Mouse (Mus musculus) heart, embryonic 15.5 days (tissue): ENCODE results near the gene Tcf21. TPM values are rescaled to one million over a fixed set of nuclear protein-coding genes. Genes with fewer than 3 reads are reported as not detected.
A peak's percentile ranks its signal among the peaks of the same experiment; 100 is the strongest.

Experiments used
- ATAC-seq: fragments of 200-750 bp; cut with Nextera tagmentation; replicated peaks from 2 replicates; pipeline ENCODE4 v1.8.0; 2017; ENCODE audit warnings: low read depth, moderate TSS enrichment; ENCODE audit not compliant: insufficient number of reproducible peaks, insufficient read depth, low FRiP score
- H3K27ac ChIP-seq: fragments of 300-500 bp; sonication (generic); 2 replicates; pipeline ENCODE4 v1.5.1; 2015; ENCODE audit warnings: mild to moderate bottlenecking, inconsistent platforms
- H3K27me3 ChIP-seq: fragments of 300-500 bp; sonication (generic); 2 replicates; pipeline ENCODE4 v1.6.1; 2015; ENCODE audit warnings: inconsistent platforms
- H3K36me3 ChIP-seq: fragments of 300-500 bp; sonication (generic); 2 replicates; pipeline ENCODE4 v1.6.1; 2015; ENCODE audit warnings: mild to moderate bottlenecking, inconsistent platforms
- H3K4me1 ChIP-seq: fragments of 300-500 bp; sonication (generic); replicated peaks from 2 replicates; pipeline ENCODE4 v1.6.1; 2015; ENCODE audit warnings: inconsistent platforms
- H3K4me2 ChIP-seq: fragments of 300-500 bp; sonication (generic); 2 replicates; pipeline ENCODE4 v1.6.1; 2015; ENCODE audit warnings: inconsistent platforms, mild to moderate bottlenecking, moderate library complexity
- H3K4me3 ChIP-seq: fragments of 300-500 bp; sonication (generic); 2 replicates; pipeline ENCODE4 v1.5.1; 2015; ENCODE audit warnings: mild to moderate bottlenecking, inconsistent platforms
- H3K9ac ChIP-seq: fragments of 300-500 bp; sonication (generic); 2 replicates; pipeline ENCODE4 v1.6.1; 2015; ENCODE audit warnings: mild to moderate bottlenecking, inconsistent platforms
- H3K9me3 ChIP-seq: fragments of 300-500 bp; sonication (generic); replicated peaks from 2 replicates; pipeline ENCODE4 v1.6.1; 2016; ENCODE audit warnings: inconsistent platforms
- WGBS: fragments of 180-500 bp; shearing (Covaris S2); methylation state at CpG from one replicate; pipeline ENCODE4 v1.1.7; 2015; ENCODE audit warnings: mixed read lengths; 5-methylcytosine and 5-hydroxymethylcytosine counted together
- polyA plus RNA-seq: library from polyadenylated mRNA; unstranded; fragments of >200 nt; fragmentation: Nextera tagmentation; extraction: Ambion mirVana; gene quantifications from 2 replicates; pipeline ENCODE4 v1.2.1, GENCODE M21; 2015

Tcf21 gene
- polyA plus RNA-seq, 1 experiment from 2014 or later: 57.9 TPM

DNA sequence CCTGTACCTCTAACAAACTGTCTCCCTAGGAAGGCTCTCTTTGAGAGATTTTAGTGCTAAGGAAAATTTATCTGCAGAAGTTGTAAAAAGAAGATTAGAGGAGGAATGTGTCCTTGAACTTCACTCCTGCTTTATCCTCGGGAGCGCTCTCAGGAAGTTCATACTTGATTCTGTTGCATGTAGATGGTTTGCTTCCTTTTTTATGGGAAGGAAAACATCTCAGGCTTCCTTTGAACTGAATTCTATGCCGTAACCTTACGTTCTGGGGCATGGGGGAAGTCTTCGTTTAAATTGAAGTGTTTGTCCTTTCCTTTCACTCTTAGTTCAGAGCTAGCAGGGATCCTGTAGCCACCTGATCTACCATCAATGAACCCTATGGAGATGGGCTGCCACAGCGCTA is 2.9 kb upstream of the Tcf21 start:
- no peak overlapping the region for H3K9ac ChIP-seq
- H3K9me3 ChIP-seq: no peaks in the 10 kb centered on the region
- ATAC-seq: no peak
- H3K4me3 ChIP-seq: no peak overlapping the region
- H3K4me2 ChIP-seq: no peak overlapping the region
- H3K4me1 ChIP-seq: peaks cover 12% of the 10 kb centered on the region
- no peak overlapping the region for H3K27ac ChIP-seq
- 28% methylated on average over 6 of the region's 6 CpGs for WGBS
- H3K27me3 ChIP-seq: peaks cover 49% of the 10 kb centered on the region
- no peaks in the 10 kb centered on the region for H3K36me3 ChIP-seq

DNA sequence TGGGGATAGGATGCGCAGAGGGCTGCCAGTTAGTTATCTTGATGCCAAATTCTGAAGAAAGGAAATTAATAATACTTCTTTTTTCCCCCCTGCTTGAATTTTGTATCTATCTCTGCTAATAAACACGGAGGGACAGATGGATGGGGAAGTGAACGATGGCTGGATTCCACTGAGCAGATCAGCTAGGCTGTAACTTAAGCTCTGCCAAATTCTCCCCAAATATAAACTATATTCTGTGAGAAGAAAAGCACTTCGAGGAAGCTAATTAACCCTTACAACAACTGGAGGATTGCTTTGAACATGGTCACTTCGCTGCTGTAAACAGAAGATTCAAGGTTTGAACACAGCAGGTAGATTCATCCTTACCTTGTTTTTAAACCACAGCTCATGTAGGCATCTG is 2.5 kb upstream of the Tcf21 start:
- Histone ChIP-seq H3K36me3 (no peaks in the 10 kb centered on the region), H3K4me1 (peaks cover 12% of the 10 kb centered on the region), H3K4me2 (no peak overlapping the region), H3K27ac (no peak overlapping the region), H3K9me3 (no peaks in the 10 kb centered on the region), H3K27me3 (peaks cover 53% of the 10 kb centered on the region), H3K9ac (no peak overlapping the region), H3K4me3 (no peak overlapping the region)
- no peak for ATAC-seq
- 25% methylated on average over 5 of the region's 5 CpGs for WGBS

DNA sequence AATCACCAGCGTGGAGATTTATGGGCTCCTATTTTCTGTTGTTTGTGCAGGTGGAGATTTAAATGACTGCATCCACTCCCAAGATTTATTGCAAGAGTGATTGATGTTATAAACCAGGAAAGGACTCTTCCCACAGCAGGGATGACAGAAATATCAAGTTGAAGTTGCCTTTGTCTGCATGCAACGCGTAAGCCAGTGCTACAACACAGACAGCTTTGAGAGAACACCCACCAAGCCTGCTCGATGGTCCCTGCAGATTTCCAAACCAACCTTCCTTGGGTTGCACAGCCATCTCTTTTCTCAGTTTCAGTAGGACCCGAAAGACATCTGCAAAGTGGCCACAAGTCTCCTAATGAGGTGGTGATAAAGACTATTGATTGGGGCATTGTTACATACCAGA is 1.7 kb upstream of the Tcf21 start:
- ATAC-seq: no peak
- H3K27ac ChIP-seq: no peak overlapping the region

DNA sequence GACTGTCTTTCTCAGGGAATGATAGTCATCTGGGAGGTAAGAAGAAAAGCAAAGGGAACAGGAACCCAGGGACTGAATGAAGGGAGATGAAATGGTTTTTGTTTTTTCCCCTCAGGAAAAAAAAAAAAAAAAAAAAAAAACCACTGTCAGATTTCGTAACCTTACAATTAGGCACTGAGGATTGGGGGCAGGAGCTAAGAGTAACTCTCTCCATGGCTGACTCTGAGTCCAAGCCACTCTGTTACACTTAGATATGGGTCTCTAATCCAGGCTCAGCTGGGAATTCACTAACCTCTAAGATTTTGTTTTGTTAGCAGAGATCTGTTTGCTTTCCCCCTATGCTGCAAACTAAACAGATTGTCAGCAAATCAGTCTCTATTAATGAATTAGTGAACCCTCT is 1.3 kb upstream of the Tcf21 start:
- ATAC-seq: no peak
- Histone ChIP-seq H3K27ac (no peak overlapping the region), H3K9me3 (no peaks in the 10 kb centered on the region), H3K9ac (no peak overlapping the region), H3K27me3 (peaks cover 58% of the 10 kb centered on the region), H3K4me2 (no peak overlapping the region), H3K36me3 (no peaks in the 10 kb centered on the region), H3K4me3 (no peak overlapping the region), H3K4me1 (peaks cover 16% of the 10 kb centered on the region)
- WGBS: 60% methylated on average over 1 of the region's 1 CpGs

More for the DNA sequence above, 1.7 kb upstream of the Tcf21 start:
- no peaks in the 10 kb centered on the region for H3K9me3 ChIP-seq
- no peak overlapping the region for H3K4me2 ChIP-seq
- WGBS: 34% methylated on average over 5 of the region's 5 CpGs
- H3K9ac ChIP-seq: no peak overlapping the region
- H3K36me3 ChIP-seq: no peaks in the 10 kb centered on the region
- no peak overlapping the region for H3K4me3 ChIP-seq
- peaks cover 12% of the 10 kb centered on the region for H3K4me1 ChIP-seq
- H3K27me3 ChIP-seq: peaks cover 55% of the 10 kb centered on the region

DNA sequence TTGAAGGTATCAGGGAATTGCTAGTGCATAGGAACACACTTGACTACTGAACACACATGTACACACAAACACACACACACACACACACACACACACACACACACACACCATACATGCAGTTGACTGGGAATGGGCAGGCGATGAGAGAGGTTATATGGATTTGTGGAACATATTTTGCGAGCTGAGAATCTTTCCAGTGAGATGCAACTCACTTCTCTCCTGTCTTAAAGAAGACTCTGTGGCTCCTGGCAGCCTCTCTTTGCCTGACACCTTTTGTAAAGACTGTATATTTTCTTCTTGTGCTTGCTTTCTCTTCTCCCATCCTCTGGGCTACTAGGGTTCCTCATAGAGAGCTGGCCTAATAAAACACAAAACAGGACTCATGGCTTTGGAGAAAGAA is 867 bp upstream of the Tcf21 start:
- no peaks in the 10 kb centered on the region for H3K36me3 ChIP-seq

DNA sequence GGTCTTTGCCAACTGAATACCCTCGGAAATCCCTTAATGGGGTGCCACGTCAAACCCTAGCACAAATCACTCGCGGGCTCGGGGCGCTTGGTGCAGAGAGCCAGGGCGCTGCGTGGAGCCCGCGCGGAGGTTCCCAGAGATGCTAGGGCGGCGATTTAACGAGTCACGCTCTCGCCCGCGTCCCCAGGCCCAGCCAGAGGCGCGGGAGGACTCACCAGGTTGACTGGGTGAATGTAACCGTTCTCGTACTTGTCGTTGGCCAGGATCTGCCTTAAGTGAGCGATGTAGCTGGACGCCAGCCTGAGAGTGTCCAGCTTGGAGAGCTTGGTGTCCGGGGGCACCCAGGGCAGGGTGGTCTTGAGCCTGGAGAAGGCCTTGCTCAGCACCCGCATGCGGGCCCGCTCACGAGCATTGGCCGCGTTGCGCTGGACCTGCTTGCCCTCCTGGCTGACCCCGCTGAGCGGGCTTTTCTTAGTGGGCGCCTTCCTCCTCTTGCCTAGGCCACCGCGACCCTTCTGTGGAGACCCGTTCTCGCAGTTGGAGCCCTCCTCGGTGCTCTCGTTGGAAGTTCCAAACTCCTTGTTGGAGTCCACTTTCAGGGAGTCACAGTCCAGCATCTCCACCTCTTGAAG is 619 bp downstream of the Tcf21 start:
- peaks cover 76% of the 10 kb centered on the region for H3K27me3 ChIP-seq
- H3K4me1 ChIP-seq: peaks cover 20% of the 10 kb centered on the region
- ATAC-seq: no peak
- peak overlapping the region; percentile 56 for H3K4me2 ChIP-seq
- WGBS: 1% methylated on average over 42 of the region's 42 CpGs
- peak overlapping the region; percentile 60 for H3K9ac ChIP-seq
- peak overlapping the region; percentile 50 for H3K4me3 ChIP-seq
- H3K9me3 ChIP-seq: no peaks in the 10 kb centered on the region
- H3K36me3 ChIP-seq: no peaks in the 10 kb centered on the region
- peak overlapping the region; percentile 83 for H3K27ac ChIP-seq

More for the DNA sequence above, 867 bp upstream of the Tcf21 start:
- Histone ChIP-seq H3K27ac (no peak overlapping the region), H3K4me1 (peaks cover 20% of the 10 kb centered on the region), H3K9ac (no peak overlapping the region), H3K27me3 (peaks cover 62% of the 10 kb centered on the region), H3K9me3 (no peaks in the 10 kb centered on the region), H3K4me2 (no peak overlapping the region), H3K4me3 (no peak overlapping the region)
- no peak for ATAC-seq
- 68% methylated on average over 2 of the region's 2 CpGs for WGBS

DNA sequence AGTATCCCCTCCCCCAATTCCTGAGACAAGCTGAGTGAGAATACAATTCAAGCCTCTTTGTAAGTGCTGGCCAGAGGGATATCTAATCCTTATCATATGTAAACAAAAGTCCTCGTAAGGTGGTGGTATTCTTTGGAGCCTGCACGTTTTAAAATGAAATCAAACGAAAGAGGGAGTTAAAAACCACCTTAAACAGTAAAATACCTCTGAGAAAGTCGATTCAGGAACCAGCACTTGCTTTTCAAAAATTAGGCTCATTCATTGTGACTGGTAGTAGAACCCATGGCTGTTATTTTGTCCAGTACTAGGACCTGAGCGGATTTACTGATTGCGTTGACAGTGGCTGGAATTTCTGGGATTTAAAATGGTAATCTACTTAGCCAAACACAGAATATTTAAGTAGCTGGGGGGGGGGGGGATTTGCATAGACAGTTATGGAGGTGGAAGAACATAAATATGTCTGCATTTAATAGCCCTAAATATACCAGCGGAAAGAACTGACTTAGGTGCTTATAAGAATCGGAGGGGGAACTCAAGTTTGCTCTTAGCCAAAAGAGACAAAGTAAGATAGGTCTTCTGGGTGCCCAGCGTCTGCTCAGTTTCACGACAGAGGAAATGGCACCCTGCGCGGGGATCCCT is 1.3 kb downstream of the Tcf21 start:
- H3K27me3 ChIP-seq: peaks cover 77% of the 10 kb centered on the region
- H3K9ac ChIP-seq: peak overlapping the region; percentile 60
- H3K36me3 ChIP-seq: no peaks in the 10 kb centered on the region
- H3K4me3 ChIP-seq: peak overlapping the region; percentile 50
- peaks cover 22% of the 10 kb centered on the region for H3K4me1 ChIP-seq
- peak overlapping the region; percentile 83 for H3K27ac ChIP-seq
- H3K9me3 ChIP-seq: no peaks in the 10 kb centered on the region
- WGBS: 4% methylated on average over 12 of the region's 12 CpGs
- H3K4me2 ChIP-seq: peak overlapping the region; percentile 56
- ATAC-seq: no peak

DNA sequence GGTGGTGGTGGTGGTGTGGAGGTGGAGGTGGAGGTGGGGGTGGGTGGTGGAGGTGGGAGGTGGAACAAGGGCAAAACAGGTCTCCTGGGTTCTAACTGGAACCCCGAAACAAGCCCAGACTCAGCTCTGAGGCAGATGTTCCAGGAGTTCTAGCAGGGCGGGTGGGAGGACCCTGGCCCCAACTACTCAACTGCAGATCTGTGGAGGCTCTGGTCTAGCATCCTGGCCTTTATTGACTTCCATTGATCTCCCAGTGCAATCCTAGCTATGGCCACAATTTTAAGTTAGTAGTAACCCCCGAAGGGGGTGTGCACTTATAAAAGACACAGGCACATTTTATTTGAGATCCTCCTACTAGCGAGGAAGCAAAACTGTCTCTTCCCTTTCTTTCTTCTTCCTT is 2.0 kb downstream of the Tcf21 start:
- peak overlapping the region; percentile 25; the same call in 1 of the 2 replicates for H3K4me2 ChIP-seq
- H3K4me1 ChIP-seq: peaks cover 28% of the 10 kb centered on the region
- no peak overlapping the region; the same call in 1 of the 2 replicates for H3K9ac ChIP-seq
- peaks cover 78% of the 10 kb centered on the region for H3K27me3 ChIP-seq
- ATAC-seq: no peak
- no peaks in the 10 kb centered on the region for H3K9me3 ChIP-seq
- H3K27ac ChIP-seq: peak overlapping the region; percentile 43
- no peaks in the 10 kb centered on the region for H3K36me3 ChIP-seq
- 16% methylated on average over 4 of the region's 4 CpGs for WGBS
- peak overlapping the region; percentile 37 for H3K4me3 ChIP-seq

DNA sequence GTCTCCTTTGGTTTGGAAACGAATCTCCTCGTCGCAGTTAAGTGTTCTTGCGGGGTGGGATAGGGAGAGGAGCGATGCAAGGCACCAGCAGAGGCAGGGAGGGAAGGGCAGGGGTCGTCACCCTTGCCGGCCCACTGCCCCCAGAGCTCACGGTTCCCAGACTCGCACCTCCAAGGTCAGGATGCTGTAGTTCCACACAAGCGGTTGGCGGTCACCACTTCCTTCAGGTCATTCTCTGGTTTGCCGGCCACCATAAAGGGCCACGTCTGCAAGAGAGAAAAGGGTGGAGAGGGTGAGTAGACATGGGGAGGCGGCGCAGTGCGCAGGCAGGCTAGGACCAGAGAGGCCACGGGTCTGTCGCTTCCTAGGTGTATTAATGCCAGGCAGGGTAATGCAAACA is 2.4 kb downstream of the Tcf21 start:
- 5% methylated on average over 18 of the region's 18 CpGs for WGBS
- Histone ChIP-seq H3K9ac (no peak overlapping the region; the same call in 1 of the 2 replicates), H3K9me3 (no peaks in the 10 kb centered on the region), H3K4me3 (peak overlapping the region; percentile 37), H3K4me2 (peak overlapping the region; percentile 25; the same call in 1 of the 2 replicates), H3K27me3 (peaks cover 74% of the 10 kb centered on the region), H3K27ac (peak overlapping the region; percentile 43), H3K4me1 (peaks cover 28% of the 10 kb centered on the region), H3K36me3 (no peaks in the 10 kb centered on the region)
- no peak for ATAC-seq

DNA sequence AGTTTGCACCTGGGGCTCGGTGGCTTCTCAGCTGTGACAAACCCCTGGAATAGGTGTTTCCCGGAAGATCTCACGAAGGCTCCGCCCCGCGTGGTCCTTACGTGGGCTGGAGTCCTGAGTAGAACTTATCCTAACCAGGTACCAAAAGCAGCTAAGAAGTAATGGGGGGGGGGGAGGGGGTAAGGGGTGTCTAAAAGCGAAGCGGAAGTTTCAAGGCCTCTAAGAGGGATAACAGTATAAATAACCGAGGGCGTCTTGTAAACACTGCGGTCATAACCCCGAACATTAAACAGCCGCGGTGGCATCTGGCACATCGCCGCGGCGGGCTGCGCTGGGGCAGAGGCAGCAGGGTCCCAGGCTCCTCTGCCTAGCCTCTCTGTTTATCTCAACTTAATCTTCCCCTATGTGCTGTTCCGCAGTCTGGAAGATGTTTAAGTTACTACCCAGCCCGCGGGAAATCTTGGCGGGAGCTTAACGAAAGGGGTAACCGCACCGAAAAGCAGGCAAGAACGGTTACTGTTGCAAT is 3.7 kb downstream of the Tcf21 start:
- no peak for ATAC-seq
- Histone ChIP-seq H3K9ac (peak overlapping the region; percentile 35), H3K9me3 (no peaks in the 10 kb centered on the region), H3K4me3 (peak overlapping the region; percentile 40), H3K27me3 (peaks cover 74% of the 10 kb centered on the region), H3K36me3 (no peaks in the 10 kb centered on the region), H3K4me1 (peaks cover 28% of the 10 kb centered on the region), H3K27ac (peak overlapping the region; percentile 66), H3K4me2 (peak overlapping the region; percentile 51)
- WGBS: 2% methylated on average over 28 of the region's 28 CpGs

DNA sequence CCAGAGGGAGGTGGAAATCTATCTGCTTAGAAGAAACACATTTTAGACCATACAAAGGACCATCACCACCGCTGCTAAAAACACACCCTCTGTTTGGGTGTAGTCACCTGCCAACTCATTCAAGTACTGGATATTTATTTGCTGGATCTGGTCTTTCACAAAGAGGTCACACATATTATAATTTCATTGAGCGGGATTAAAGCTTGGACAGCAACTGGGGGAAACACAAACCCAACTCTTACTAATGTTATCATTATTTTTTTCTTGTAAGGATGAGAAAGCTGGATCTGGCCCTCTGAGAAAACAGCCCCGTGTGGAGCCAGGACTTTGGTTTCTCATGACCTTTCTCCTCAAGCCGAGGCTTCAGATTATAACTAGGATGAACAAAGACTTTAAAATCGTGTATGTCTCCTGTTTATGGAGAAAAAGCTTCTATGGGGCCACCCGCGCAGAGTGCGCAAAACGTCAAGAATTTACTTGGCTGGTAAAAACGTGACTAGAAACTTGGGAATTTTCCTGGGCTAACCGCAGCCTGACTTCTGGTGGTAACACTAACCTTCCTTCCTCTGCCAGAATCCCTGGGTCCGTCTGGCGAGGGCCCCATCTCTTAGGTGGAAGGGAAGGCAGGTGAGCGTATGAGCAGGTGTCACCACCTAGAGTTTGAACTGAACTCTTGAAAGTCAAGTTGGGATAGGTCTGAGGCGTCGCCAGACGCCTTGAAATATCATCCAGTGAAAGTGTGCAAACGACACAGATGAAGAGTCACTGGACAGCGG is 4.3 kb downstream of the Tcf21 start:
- no peaks in the 10 kb centered on the region for H3K9me3 ChIP-seq
- H3K9ac ChIP-seq: no peak overlapping the region
- peaks cover 28% of the 10 kb centered on the region for H3K4me1 ChIP-seq
- H3K4me2 ChIP-seq: peak overlapping the region; percentile 51
- 11% methylated on average over 19 of the region's 19 CpGs for WGBS
- H3K36me3 ChIP-seq: no peaks in the 10 kb centered on the region
- peak overlapping the region; percentile 66 for H3K27ac ChIP-seq
- ATAC-seq: no peak
- peak overlapping the region; percentile 40 for H3K4me3 ChIP-seq
- peaks cover 71% of the 10 kb centered on the region for H3K27me3 ChIP-seq
